Mouse (Mus musculus): Measurements from ENCODE around the gene Gm8257. TPM values are rescaled to one million over a fixed set of nuclear protein-coding genes. Genes with fewer than 3 reads are reported as not detected.
"Not testable (repeated sequence)": the region's sequence is repeated elsewhere in the genome, so short reads cannot be mapped to it uniquely, and the experiment has no call there.

The Gm8257 gene
- polyA plus RNA-seq (2015; fragmentation: Nextera tagmentation; extraction: Ambion mirVana) = not detected in 2 replicates

DNA sequence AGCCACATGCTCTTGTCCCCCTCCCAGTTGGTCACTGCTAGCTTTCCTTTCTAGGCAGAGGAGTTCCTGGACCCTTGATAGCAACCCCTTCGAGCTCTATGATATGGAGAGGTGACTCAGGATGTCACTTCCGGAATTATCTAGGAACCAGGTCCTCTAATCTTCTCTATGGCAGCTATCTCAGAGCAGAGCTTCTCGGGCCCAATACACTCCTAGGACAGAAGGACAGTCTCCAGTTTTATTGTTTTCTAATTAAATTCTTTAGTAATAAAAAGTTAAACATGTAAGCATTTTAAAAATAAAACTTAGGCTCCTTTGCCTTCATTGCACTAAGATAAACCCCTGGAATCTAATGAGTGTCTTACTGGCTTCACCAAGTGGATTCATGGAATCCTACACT, at the start of gene Gm8257:
Gene Gm8257, minus strand, starts transcription at position 101 of the 400 bp plus-strand sequence.
- not testable (repeated sequence) for ATAC-seq; H3K27ac ChIP-seq; H3K36me3 ChIP-seq (ENCODE audit: poor library complexity, severe bottlenecking); H3K27me3 ChIP-seq; H3K9ac ChIP-seq; H3K4me1 ChIP-seq; H3K4me2 ChIP-seq; H3K4me3 ChIP-seq; H3K9me3 ChIP-seq (replicated peaks)
- WGBS = 87% methylated on average over 3 of the region's 3 CpGs

- WGBS = 85% methylated on average over 3 of the region's 3 CpGs
- no peaks in the 10 kb centered on the region for H3K9me3 ChIP-seq (replicated peaks)
- ATAC-seq = no peak
Observed at GRCm38 (mm10) chr14:44750240-44750639, 44.0 kb upstream of the Gm8257 start, which contains the start of gene Gm8267. Gene Gm8267 (minus strand): TSS chr14:44750340.

GRCm38 (mm10) chr14:44742789-44743188, 36.5 kb upstream of the Gm8257 start:
- ATAC-seq; H3K36me3 ChIP-seq (ENCODE audit: poor library complexity, severe bottlenecking): not testable (repeated sequence)
- WGBS = 69% methylated on average over 1 of the region's 1 CpGs

More at GRCm38 (mm10) chr14:44750240-44750639, 44.0 kb upstream of the Gm8257 start, which contains the start of gene Gm8267:
- no peaks in the 10 kb centered on the region for H3K4me1 ChIP-seq
- no peaks in the 10 kb centered on the region for H3K27me3 ChIP-seq
- H3K4me3 ChIP-seq = no peak within 1 kb of the TSS
- H3K27ac ChIP-seq = no peak within 1 kb of the TSS
- H3K9ac ChIP-seq = no peak within 1 kb of the TSS
- H3K36me3 ChIP-seq (ENCODE audit: poor library complexity, severe bottlenecking) = no peaks in the 10 kb centered on the region
- no peak within 1 kb of the TSS for H3K4me2 ChIP-seq

GRCm38 (mm10) chr14:44730711-44731110, 24.5 kb upstream of the Gm8257 start:
- not testable (repeated sequence) for H3K4me1 ChIP-seq; H3K4me2 ChIP-seq; ATAC-seq; H3K27ac ChIP-seq; H3K9me3 ChIP-seq (replicated peaks); H3K4me3 ChIP-seq; H3K9ac ChIP-seq; H3K36me3 ChIP-seq (ENCODE audit: poor library complexity, severe bottlenecking); H3K27me3 ChIP-seq

More at GRCm38 (mm10) chr14:44742789-44743188, 36.5 kb upstream of the Gm8257 start:
- H3K9ac ChIP-seq; H3K27me3 ChIP-seq; H3K4me3 ChIP-seq; H3K4me2 ChIP-seq; H3K4me1 ChIP-seq; H3K9me3 ChIP-seq (replicated peaks); H3K27ac ChIP-seq: not testable (repeated sequence)

GRCm38 (mm10) chr14:44627737-44628136, 78.5 kb downstream of the Gm8257 start, which contains the start of gene Gm5624:
Gene Gm5624 (minus strand): TSS chr14:44627938.
- H3K27me3 ChIP-seq; H3K27ac ChIP-seq; H3K4me2 ChIP-seq; ATAC-seq; H3K36me3 ChIP-seq (ENCODE audit: poor library complexity, severe bottlenecking); H3K4me3 ChIP-seq; H3K9me3 ChIP-seq (replicated peaks); H3K9ac ChIP-seq; H3K4me1 ChIP-seq: not testable (repeated sequence)
- WGBS = 79% methylated on average over 4 of the region's 4 CpGs

Other genes with a start within 250 kb of the Gm8257 start
- gene BC061237, start 214.0 kb downstream of the Gm8257 start, polyA plus RNA-seq (2015; fragmentation: Nextera tagmentation; extraction: Ambion mirVana) = not detected in 2 replicates
- not detected in 2 replicates for gene Gm17093, start 188.2 kb downstream of the Gm8257 start, polyA plus RNA-seq (2015; fragmentation: Nextera tagmentation; extraction: Ambion mirVana)
- gene Gm8247, start 123.3 kb downstream of the Gm8257 start, polyA plus RNA-seq (2015; fragmentation: Nextera tagmentation; extraction: Ambion mirVana) = not detected in 2 replicates
- gene Gm5624, start 78.5 kb downstream of the Gm8257 start, polyA plus RNA-seq (2015; fragmentation: Nextera tagmentation; extraction: Ambion mirVana) = not detected in 2 replicates
- gene Gm8267, start 43.9 kb upstream of the Gm8257 start, polyA plus RNA-seq (2015; fragmentation: Nextera tagmentation; extraction: Ambion mirVana) = not detected in 2 replicates
- 0.06 and 0.08 TPM in 2 replicates for gene Ptgdr, start 152.9 kb upstream of the Gm8257 start, polyA plus RNA-seq (2015; fragmentation: Nextera tagmentation; extraction: Ambion mirVana)

All from forebrain, embryonic 13.5 days (tissue).